Mouse (Mus musculus) regulatory T cell (primary cell): ENCODE measurements around the gene Prkd2.

Experiments used
- in situ Hi-C: fragments of 300-600 bp; cut with MboI, MseI; formaldehyde crosslinking; loops from one replicate; pipeline ENCODE4 v1.15.1; 2025; ENCODE audit warnings: high pct_unique_total_duplicates

The Prkd2 gene

DNA sequence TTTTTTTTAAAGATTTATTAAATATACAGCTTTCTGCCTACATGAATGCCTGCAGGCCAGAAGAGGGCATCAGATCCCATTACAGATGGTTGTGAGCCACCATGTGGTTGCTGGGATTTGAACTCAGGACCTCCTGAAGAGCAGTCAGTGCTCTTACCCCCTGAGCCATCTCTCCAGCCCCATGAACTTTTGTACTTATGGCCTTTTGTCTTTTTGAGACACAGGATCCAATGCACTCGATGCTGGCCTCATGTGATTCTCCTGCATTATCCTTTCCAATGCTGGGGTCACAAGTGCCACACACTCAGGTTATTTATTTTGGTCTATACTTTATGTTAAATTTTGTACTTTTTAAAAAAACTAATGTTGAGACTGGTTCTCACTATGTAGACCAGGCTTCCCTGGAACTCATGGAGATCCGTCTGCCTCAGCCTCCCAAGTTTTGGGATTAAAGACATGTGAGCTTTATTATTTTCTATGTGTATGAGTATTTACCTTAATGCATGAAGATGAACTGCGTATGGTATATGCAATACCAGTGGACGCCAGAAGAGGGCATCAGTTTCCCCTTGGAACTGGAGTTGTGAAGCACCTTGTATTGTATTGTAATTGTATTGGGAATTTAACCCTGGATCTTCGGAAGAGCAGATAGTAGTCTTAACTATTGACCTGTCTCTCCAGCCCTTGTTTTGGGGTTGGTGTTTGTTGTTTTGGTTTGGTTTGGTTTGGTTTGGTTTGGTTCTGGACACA is 17.4 kb downstream of the Prkd2 start:
- in situ Hi-C loops = no loop called here

DNA sequence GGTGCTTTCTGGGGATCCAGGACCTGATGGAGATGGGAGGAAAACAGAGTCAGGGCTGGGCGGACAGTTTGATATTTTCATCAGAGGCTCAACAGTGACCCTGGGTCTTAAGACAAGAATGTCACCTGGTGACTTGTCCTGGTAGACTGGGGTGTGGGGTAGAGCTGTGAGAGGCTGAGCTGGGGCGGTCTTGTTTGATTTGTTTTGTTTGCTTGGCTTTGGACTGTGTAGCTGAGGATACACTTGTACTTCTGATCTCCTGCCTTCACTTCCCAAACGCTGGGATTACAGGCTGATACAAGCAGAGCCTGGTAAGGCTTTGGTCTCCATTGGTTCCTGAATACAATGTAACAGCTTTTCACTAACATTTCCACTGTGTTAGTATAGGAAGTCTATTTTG is 24.8 kb downstream of the Prkd2 start:
- in situ Hi-C loops = no loop called here

DNA sequence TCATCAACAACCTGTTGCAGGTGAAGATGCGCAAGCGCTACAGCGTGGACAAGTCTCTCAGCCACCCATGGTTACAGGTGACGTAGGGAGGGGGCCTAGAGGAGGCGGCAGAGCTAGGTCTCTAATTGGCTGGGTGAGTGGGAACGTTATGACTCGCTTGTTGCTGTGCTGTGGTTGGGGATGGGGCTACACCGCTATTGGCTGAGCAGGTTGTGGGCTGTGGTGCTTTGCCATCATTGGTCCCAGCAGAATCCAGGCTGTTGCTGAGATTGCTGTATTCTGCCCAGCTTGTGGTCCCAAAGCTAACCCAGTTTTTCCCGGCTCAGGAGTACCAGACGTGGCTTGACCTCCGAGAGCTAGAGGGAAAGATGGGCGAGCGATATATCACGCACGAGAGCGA is 26.8 kb downstream of the Prkd2 start:
- in situ Hi-C loops = no loop called here

DNA sequence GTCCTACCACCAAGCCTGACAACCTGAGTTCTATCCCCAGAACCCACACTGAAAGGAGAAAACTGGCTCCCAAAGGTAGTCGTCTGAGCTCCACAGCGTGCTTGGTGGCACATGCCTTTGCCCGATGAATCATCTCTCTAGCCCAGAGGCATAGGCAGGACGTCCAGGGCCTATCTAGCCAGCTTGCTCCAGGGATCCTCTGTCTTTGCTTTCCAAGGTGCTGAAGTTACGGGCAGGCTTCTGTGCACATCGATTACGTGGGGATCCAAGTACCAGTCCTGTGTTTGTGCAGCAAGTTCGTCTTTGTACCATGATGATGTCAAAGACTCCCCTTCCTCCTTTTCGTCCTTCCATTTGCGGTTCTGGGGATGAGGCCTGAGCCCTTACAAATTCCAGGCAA is 28.9 kb downstream of the Prkd2 start:
- in situ Hi-C loops = no loop called here

DNA sequence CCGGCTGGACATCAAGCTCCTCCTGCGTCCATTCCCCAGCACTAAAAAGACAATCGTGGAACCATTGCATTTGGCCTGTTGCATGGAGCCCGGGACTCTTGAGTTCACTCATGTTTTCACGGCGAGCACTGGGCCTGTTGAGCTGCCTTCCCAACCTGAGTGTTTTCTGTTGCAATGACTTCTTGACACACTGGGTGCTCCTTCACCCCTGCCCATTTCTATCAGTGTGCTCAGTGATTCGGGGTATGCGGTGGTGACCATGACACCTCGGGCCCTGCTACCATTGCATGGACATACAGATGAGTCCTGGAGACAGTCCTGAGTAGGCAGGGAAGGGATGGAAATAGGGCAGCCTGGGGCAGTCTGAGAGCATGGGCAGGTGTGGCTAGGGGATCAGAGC is 29.8 kb downstream of the Prkd2 start:
- in situ Hi-C loops = no loop called here

DNA sequence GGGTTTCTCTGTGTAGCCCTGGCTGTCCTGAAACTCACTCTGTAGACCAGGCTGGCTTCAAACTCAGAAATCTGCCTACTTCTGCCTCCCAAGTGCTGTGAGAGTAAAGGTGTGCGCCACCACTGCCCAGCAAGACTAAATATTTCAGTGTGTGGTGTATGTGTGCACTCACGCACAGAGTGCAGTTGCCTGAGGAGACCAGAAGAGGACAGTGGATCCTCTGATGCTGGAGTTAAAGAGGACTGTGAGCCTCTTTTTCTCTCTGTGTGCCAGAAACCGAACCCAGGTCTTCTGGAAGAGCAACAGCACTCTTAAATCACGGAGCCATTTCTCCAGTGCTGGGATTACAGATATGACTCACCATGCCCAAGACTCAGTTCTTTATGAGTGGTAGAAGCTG is 30.7 kb downstream of the Prkd2 start:
- in situ Hi-C loops = no loop called here

DNA sequence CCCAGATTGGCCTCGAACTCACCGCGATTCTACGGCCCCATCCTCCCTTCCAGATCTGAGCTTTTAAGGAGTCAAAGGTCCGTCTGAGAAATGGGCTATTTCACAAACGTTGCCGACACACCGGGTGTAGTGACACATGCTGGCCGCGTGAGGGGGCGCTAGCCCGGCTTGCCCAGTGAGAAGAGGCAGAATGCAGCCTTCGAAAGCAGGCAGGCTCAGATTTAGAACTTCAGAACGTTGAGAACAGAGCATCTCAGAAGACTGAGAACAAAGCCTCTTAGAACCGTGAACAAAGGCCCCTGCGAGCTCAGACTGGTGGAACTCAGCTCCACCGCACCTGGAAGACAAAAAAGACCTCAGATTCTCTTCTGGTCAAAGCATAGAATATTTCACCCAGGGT is 31.5 kb downstream of the Prkd2 start:
- in situ Hi-C loops = no loop called here

DNA sequence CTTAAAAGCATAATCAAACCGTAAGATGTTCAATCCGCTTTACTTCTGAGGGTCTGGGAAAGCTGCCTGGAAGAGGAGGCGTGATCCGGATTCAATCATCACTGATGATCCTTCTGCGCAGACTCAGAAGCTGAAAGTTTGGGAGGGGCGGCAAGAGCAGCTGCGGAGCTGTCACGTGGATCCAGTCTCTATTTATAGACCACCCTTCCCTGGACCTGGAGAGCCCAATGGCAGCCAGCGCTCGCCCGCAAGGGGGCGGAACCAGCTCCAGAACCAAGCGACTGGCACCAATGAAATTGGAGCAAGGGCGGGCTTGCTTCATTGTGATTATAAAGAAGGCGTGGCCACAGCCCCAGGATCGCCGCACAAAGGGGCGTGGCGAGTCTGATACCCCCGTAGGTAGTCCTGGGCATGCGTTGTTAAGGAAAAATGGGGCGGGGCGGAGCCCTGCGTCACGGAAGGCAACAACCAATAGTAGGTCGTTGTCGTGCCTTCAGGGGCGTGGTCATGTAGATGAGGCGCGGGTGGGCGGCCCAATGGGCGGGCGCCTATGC is 32.1 kb downstream of the Prkd2 start:
- in situ Hi-C loops = loop anchor here (5.0 kb wide), 1 partner anchor 47 kb away; the partner anchor contains the start of gene Calm3

DNA sequence AGATGAGACGGTGACA is 32.4 kb downstream of the Prkd2 start, which contains the start of gene Dact3:
Dact3 (plus strand) TSS at position 8 of the 16 bp plus-strand sequence.
- in situ Hi-C loops = loop anchor here (5.0 kb wide), 1 partner anchor 47 kb away; the partner anchor contains the start of gene Calm3

DNA sequence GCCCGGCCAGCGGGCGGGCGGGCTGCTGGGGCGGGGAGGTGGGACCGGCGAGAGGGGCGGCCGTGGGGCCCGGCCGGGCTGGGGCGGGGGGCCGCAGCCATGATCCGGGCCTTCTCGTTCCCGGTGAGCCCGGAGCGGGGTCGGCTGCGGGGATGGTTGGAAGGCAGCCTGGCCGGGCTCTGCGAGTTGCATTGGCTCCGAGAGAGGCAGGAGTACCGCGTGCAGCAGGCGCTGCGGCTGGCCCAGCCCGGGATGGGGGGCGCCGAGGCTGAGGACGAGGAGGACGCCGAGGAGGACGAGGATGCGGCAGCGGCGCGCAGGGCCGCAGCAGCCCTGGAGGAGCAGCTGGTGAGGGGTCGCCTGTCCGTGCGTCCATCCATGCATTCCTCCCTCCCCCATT is 32.6 kb downstream of the Prkd2 start:
- in situ Hi-C loops = loop anchor here (5.0 kb wide), 1 partner anchor 47 kb away; the partner anchor contains the start of gene Calm3

DNA sequence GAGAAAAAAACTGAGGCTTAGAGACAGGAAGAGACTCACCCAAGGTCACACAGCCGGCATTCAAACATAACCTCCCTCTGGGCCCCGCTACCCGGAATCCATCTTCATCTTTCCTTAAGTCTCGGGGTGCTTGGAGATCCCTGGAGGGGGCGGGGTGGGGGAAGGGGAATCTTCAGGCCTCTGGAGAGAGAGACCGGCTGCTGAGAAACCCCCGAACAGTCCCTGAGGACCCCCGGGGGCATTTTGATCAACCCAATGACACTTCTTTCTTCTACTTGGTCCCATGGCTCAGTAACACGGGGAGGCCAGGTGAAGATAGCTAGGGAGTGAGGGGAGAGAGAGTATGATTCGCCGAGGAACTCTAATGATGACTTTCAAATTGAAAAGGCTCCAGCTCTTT is 33.3 kb downstream of the Prkd2 start:
- in situ Hi-C loops = loop anchor here (5.0 kb wide), 1 partner anchor 46 kb away; the partner anchor contains the start of gene Calm3

DNA sequence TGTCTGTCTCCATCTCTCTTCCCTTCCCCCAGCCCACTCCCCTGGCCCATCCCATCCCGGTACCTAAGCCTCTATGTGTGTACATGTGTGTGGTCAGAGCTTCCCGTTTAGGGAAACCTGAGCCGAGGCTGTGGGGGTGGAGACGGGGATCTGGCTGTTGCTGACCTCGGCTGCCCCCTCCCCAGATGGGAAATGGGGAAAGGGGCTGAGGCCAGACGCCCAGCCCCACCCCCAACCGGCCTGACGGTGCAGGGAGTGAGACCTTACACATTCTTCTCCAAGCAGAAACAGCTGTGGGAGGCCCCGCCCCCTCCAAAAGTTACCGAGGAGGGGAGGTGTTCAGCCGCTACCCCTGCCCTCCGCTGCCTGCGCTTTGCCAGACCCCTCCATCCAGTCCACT is 33.9 kb downstream of the Prkd2 start:
- in situ Hi-C loops = loop anchor here (5.0 kb wide), 1 partner anchor 46 kb away; the partner anchor contains the start of gene Calm3

DNA sequence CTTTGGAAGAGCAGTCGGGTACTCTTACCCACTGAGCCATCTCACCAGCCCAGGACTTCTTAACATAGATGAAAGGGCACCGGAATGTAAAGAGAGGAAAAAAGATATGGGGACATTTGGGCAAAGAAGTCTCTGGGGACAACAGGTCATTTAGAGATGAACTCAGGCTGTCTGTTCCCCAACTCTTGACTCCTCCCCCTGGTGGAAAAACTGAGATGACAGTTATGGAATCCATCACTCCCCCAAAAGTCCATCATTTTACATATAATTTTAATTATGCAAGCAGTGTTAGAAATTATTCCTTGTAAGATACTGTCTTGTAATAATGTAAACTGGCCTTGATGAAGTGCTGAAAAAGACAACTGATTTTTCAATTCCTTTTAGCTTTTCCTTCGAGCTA is 35.0 kb downstream of the Prkd2 start:
- in situ Hi-C loops = loop anchor here (5.0 kb wide), 1 partner anchor 45 kb away; the partner anchor contains the start of gene Calm3

DNA sequence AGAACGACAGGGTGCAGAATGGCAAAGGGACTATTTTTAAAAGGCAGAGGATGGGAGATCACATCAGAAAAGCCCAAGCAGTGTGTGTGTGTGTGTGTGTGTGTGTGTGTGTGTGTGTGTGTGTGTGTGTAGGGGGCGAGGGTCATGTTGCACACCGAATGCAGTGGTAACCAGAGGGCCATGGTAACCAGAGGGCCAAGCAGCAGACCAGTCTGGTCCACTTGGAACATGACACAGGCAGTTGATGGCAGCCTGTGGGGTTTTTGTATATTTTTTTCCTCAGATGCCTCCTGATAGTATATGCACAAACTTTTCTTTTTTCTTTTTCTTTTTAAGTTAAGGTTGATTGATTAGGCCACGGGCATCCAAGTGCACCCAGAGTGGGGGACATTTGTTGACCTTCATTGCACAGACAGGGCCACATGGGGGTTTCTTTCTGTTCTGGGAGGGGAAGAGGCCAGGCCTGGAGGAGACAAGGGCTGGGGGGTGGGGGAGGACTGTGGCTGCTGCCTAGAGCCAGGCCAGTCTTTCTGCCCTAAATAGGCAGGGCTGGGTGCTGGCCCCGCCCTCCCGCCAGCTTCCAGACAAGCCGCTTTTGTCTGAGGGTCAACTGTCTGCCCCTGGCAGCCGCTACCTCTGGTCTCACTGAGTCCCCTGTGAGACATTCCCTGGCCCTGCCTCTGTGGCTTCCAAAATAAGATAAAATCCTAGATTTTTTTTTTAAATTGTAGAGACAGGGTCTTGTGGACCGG is 37.3 kb downstream of the Prkd2 start:
- in situ Hi-C loops = loop anchor here (5.0 kb wide), 1 partner anchor 42 kb away; the partner anchor contains the start of gene Calm3

DNA sequence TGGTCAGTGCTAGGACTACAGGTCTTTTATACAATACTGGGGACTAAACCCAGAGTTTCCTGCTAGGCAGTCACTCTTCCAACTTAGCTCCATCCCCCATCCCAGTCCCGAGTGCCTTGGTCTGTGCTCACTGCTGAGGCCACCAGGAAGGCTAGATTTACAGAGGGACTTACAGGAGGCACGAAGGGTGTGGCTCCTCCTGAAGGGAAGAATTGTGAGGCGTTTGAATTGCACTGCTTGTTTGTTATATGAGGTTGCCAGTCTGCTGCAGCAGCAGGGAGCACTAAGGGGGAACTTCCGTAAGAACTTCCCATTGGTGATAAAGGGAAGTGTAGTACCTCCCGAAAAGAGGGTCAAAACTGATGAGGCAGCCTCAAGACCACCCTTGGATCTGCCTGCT is 37.9 kb downstream of the Prkd2 start:
- in situ Hi-C loops = no loop called here

DNA sequence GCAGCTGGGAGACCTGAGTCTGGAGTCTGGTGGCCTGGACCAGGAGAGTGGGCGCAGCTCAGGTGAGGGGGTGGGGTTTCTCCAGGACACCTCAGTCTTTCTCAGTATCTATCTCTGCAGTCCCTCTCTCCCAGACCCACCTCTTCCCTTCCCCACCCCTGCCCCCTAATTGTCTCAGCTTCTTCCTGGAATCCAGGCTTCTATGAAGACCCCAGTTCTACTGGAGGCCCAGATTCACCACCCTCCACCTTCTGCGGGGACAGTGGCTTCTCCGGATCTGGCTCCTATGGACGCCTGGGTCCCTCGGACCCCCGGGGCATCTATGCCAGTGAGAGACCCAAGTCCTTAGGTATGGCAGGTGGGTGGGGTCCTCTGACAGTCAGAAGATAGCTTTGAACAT is 40.5 kb downstream of the Prkd2 start:
- in situ Hi-C loops = no loop called here

DNA sequence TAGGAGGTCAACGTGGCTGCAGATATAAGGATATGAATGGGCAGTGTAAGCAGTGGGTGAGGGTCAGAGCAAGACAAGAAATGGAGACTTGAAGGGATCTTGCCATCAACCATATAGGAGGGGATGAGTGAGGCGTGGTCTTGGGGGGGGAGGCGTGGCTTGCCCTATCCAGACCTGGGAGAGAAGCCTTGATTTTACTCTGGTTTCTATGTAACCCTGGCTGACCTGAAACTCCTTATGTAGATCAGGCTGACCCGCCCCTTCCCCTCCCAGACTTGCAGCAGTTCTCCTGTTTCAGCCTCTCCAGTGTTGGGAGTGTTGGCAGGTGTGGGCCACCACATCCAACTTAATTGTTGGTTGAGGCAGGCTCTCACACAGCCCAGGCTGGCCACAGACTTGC is 41.6 kb downstream of the Prkd2 start:
- in situ Hi-C loops = no loop called here

DNA sequence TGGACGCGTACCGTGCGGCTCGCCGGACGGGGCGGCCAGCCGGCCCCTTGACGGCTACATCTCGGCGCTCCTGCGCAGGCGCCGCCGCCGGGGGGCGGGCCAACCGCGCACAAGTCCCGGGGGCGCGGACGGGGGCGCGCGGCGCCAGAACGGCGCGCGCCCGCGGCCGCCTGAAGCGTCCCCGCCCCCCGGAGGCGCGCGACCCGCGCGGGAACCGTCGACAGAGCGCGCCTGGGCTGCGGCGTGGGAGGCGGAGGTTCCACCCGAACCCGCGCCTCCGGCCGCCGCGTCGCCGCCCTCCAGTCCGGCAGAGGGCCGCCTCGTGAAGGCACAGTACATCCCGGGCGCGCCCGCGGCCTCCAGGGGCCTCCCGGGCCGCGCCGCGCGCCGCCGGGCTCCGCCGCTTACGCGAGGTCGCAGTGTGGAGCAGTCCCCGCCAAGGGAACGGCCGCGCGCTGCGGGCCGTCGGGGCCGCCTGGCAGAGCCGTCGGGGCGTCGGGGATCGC is 42.6 kb downstream of the Prkd2 start:
- in situ Hi-C loops = no loop called here

DNA sequence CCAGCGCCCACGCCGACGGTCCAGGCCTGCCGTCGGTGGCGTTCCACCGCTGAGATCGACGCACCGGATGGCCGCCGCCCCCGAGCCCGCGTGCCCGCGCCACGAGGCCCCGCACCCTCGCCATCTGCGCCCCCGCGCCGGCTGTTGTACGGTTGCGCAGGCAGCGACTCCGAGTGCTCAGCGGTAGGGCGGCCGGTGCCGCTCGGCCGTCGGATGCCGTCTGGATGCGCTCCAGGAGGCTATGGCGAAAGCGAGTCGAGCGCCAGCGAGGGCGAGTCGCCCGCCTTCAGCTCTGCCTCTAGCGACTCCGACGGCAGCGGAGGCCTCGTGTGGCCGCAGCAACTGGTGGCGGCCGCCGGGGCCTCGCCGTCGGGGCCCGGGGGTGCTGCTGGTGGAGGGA is 43.2 kb downstream of the Prkd2 start:
- in situ Hi-C loops = no loop called here

DNA sequence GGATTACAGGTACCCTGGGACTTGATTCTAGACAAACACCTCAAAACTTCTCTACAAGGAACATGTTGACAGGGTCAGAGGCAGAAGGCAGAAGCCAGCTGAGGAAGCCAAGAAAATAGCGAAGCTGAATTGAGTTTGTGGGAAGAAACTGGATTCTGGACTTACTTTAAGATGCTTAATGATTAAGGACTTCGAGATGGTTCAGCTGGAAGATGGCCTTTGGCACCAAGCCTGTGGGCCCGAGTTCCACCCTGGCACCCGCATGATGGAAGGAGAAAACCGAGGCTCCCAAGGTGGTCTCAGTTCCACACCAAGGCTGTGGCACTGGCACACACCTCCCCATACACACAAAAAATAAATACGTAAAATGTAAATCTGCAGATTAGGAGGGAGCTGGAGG is 47.8 kb downstream of the Prkd2 start:
- in situ Hi-C loops = no loop called here

DNA sequence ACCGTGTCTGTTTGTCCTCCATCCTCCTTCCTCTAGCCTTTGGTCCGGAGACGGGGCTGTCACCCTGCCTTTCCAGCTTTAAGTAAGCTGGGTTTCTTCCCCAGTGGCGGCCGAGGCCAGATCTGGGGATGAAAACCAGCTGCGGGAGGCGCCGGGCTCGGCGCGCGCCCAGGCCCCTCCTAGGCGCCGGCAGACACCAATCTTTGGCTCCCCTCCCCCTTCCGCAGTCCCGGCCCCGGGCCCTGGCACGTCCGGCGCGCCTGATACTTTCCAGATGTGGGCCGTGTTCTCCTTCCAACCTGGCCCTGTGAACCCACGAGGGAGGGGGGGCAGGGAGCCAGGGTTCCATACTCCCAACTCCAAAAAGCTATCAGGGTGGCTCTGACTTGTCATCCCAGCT is 48.2 kb downstream of the Prkd2 start:
- in situ Hi-C loops = no loop called here

DNA sequence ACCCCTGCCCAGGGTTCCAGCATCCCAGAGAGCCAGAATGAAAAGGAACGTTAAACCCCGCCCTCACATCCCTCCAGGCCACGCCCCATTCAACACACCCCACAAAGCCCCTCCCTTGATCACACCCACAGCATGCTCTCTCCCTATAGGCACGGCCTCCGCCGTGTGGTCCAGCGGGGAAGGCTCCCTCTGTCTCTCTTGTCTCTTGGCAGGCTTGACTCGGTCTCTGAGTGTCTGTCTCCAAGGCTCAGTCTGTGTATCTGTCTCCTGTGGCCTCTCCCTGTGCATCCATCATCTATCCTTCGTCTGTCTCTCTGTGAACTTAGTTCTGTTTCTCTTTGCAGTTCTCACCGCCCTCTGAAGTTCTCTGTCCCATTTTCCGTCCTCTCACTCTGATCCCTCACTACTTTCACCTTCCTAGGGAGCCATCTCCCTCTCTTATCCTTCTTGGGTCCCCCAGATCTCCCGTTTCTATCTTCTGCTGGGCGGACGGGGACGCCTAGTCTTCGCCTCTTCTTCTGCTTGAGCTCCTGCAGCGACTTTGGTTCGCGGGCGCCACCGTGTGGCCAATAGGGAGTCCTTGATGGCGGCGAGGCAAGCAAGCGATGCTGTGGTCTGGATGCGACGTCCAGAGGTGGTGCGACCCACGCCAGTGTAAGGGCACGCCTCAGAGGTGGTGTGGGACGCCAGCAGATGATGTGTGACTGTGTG is 49.1 kb downstream of the Prkd2 start, which contains the start of gene Gng8:
Gng8 (plus strand) TSS at position 146 of the 711 bp plus-strand sequence.
- in situ Hi-C loops = no loop called here
